Mouse (Mus musculus) lung, postnatal 36 days (tissue): Measurements from ENCODE around the gene Nphp4.
A peak's percentile ranks its signal among the peaks of the same experiment; 100 is the strongest.
"Not testable (repeated sequence)": the region's sequence is repeated elsewhere in the genome, so short reads cannot be mapped to it uniquely, and the experiment has no call there.

Source experiments
- DNase-seq: peaks from one replicate; pipeline ENCODE4 v3.0.0; 2022; ENCODE audit warnings: mixed read lengths

The Nphp4 gene

DNA sequence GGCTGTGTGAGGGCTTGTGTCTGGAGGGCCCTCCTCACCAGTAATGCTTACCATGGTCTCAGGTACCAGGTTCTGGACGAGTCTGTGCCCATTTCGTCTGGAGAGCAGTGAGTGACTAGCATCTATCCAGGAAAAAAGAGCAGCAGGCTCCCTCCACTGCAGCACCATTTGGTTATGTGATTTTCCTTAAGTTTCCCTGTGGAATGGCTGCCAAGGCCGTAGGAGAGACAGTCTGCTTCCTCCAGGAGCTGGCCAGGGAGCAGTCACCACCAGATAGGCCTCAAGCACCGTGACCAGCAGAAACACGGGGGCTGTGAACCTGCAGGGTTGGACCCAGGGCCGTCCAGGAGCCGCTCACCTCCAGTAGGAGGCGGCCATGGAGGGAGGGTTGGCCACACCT is 3.9 kb downstream of the Nphp4 start:
- DNase-seq: no peak

DNA sequence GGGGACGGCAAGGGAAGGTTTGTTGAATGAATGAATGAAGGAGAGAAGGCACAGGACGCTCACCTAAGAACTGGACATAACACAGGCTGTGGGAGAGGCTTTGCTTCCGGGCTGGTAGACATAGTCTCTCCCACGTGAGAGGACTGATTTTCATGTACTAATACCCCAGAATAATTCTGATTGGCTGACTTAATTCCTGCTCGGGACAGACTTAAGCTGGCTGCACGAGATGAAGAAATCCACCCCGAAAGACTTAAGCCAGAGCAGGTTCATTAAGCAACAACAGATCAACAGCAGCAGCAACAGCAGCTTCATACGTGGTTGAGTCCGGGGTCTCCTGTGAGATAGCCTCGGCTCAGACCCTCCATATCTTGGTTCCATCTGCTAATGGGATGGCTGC is 11.5 kb downstream of the Nphp4 start:
- DNase-seq: no peak

GRCm38 (mm10) chr4:152490311-152490710 is 13.8 kb downstream of the Nphp4 start:
- no peak for DNase-seq

GRCm38 (mm10) chr4:152491250-152491899 is 14.9 kb downstream of the Nphp4 start:
- peak; percentile 84 for DNase-seq

DNA sequence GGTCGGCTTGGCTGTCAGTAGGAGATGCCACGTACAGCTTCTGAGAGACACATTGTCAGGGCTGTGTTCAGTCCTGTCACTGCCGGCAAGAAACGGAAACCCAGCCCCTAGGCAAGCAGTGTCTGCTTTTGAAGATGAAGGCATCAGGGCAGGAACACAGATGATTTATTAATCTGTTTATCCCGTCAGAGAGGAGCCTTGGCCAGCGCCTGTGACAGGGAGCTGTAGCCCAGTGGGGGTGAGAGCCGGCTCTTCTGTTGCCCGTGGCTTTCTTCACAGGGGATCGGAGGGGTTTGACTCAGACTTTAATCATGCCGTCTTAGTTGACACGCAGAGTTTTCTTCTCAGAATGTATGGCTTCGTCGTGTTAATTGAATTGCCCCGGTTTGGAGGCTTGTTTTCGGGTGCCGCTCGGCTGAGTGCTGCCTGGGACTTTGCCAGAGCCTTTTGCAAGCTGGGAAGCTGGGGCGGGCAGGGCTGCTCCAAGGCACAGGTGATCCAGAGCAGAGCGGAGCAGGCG is 17.9 kb downstream of the Nphp4 start:
- no peak for DNase-seq

GRCm38 (mm10) chr4:152512221-152512925 is 35.9 kb downstream of the Nphp4 start:
- DNase-seq: no peak

DNA sequence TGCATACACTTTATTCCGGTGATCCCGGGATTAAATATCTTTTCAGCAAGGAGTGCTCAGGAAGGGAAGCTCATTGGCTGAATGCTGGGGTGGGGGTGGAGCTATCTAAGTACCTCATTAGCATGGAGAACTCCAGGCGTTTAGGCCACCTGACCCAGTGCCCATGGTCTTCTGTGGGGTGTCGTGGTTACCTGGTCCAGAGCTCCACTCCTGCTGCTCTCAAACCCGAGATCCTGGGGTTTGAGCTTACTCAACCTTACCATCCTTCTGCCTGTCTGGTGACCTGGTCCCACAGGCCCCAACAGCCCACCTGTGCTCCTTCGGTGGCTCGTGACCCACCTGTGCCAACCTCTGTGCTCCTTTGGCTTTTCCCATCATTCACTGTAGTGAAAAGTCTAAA is 38.4 kb downstream of the Nphp4 start:
- DNase-seq: no peak

DNA sequence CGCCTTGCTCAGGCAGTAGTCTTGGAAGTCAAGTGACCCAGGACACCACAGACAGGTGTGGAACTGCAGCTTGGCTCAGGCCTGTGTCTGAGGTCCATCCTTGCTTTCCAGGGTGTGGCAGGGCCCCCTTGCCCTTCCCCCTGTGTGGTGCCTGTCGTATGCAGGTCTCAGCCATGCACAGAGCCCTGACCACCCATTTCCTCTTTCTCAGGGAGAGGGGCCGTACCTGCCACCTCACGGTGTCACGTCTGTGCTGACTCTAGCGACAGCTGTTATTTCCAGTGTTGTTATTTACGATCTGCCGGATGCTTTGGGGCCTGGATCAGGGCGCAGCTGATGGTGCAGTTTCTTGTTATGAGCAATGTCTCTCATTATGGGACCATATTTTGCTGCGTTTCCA is 42.6 kb downstream of the Nphp4 start:
- no peak for DNase-seq

DNA sequence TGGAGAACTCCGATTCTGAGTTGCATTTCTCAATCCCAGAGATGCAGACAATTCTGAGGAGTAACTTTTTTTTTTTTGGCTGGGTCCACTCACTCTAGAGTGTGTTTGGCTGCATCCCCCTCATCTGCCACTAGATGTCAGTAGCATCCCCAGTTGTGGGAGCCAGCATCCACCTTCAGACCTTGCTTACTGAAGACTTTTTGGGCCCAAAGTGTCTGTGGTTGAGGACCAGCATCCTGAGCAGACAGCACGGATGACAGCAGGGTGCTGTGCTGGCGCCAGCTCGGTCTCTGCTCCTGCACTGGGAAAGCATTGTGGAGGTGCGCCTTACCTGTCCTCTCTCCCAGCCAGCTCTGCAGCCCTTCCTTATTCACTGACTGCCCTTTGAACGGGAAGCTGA is 43.6 kb downstream of the Nphp4 start:
- peak; percentile 63 for DNase-seq

DNA sequence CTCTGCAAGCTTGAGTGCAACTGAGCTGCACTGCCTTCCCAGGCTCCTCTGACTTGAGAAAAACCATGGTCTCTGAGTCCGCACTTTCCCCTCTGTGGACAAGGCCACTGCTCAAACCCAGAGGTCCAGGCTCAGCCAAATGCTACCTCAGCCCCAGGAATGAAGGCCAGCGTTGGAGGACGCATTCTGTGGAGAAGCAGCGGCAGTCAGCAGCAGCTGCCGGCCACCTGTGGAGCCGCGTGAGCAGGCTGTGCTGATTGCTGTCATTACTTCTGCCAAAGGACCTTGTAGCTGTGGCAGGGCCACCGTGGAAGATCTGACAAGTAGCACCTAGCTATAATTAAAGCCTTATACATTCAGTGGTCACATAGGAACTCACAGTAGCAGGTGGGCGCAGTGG is 56.4 kb downstream of the Nphp4 start:
- DNase-seq: no peak

DNA sequence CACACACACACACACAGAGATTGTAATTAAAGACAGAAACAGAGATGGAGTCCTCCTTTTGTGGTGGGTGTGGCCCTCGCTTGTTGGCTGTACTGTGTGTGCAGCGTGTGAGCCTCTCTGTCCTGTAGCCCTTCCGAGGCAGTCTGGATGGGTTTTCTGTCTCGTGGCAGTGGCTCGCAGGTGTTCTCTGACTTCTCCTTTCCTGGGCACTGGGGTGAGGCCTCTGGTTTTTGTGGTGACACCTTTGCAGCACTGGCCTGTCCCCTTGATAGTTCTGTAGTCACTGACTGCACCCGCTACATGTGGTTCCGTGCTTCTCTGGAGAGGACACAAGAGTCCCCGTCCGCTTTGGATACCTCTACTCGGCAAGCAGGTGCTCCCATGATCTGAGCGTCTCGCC is 63.2 kb downstream of the Nphp4 start:
- DNase-seq: no peak

- DNase-seq: no peak
These were observed 64.7 kb downstream of the Nphp4 start for GRCm38 (mm10) chr4:152541172-152541571.

DNA sequence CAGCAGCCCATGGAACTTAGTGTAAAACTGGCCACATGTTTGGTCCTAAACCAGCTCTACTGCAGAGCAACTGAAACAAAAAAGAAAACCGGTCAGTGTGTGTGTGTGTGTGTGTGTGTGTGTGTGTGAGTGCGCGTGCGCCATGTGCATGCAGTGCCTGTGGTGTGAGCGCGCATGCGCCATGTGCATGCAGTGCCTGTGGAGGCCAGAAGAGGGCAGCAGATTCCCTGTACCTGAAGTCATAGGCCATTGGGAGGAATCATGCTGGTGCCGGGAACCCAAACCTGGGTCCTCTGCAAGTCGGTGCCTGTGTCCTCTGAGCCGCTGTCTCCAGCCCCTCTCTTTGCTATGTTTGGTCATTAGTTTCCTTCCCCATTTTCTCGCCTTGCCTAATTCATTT is 65.9 kb downstream of the Nphp4 start:
- DNase-seq: no peak

GRCm38 (mm10) chr4:152546481-152546880 is 70.0 kb downstream of the Nphp4 start:
- DNase-seq: no peak

DNA sequence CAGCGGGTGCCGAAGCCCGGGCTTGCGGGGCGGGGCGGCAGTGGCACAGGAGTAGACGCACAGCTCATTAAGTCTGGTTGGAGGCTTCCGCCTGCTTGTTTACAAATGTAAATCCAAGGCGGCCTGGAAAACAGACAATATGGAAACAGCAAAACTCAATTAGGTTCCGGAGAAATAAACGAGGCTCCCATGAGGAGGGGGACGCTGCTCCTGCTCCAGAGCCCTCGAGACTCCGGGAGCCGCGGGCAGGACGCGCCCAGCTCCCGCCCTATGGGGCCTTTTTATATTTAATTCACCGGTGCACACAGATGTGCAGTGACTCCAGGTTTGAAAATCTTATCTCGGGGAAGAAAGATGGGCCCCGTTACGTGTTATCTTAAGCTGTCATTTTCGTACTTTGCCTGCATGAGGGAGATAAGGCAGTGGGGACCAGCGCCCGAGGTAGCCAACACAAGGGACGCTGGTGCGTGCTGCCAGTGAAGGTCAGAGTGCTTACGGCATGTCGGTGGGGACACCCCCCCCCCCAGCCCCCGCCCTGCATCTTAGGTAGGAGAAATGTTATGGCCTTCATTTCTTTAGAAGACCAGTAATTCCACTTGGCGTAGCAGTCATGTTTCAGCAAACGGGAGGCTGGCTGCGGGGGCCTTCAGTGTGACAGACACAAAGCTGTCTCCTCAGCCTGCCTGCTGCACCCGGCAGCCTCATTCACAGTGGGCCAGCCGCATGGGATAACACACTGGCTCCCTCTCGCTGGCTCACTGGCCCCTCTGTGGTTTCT is 71.6 kb downstream of the Nphp4 start:
- DNase-seq: no peak

GRCm38 (mm10) chr4:152549507-152550202 is 73.1 kb downstream of the Nphp4 start:
- no peak for DNase-seq

- no peak for DNase-seq
These were observed 73.7 kb downstream of the Nphp4 start for GRCm38 (mm10) chr4:152550203-152550549.

- DNase-seq: no peak
These were observed 77.2 kb downstream of the Nphp4 start for GRCm38 (mm10) chr4:152553582-152554285.

- no peak for DNase-seq
These were observed 77.9 kb downstream of the Nphp4 start for GRCm38 (mm10) chr4:152554421-152554820.

- not testable (repeated sequence) for DNase-seq
These were observed 79.3 kb downstream of the Nphp4 start for GRCm38 (mm10) chr4:152555806-152556205.

DNA sequence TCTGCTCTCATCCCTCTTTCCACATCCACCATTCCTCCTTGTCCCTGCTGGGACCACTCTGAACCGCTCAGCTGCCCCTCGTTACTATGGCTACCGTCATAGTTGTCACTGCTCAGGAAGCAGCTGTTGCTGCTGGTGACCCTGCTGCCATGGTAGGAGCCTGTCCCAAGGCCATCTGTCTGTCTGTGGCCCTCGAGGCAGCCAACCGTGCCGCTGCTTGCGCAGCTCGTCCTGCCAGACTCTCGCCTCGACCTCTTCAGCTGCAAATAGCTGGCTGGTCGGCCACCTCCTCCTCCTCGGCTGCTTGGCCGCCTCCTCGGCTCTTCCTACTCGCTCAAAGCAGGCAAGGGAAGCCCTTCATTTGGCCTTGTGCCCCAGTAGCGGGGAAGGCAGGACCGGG is 81.7 kb downstream of the Nphp4 start:
- no peak for DNase-seq

DNA sequence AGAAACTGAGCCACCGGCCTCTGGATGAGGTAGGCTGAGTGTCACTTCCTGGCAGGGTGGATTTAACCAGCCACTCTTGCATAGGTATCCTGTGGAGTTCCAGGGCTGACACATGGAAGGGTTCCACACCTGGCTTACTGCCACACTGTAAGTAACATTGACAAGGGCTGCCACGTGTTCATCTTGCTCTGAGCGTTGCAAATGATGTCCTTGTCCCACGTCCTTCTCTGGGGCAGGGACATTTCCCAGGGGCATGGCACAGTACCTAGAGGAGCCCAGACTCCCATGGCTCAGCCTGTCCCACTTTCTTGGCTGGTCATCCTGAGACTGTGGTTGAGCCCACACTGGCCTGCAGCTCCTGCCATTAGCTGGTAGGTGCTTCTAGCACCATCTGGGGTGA is 91.5 kb downstream of the Nphp4 start:
- no peak for DNase-seq
